Mouse (Mus musculus) cerebellum, adult 2 months (tissue): ENCODE results near the gene Aacs. TPM values are rescaled to one million over a fixed set of nuclear protein-coding genes. Genes with fewer than 3 reads are reported as not detected.
A peak's percentile ranks its signal among the peaks of the same experiment; 100 is the strongest.
"Not testable (repeated sequence)": the region's sequence is repeated elsewhere in the genome, so short reads cannot be mapped to it uniquely, and the experiment has no call there.

ENCODE experiments used
- DNase-seq, 2 experiments: peaks; one replicate each; pipeline ENCODE4 v3.0.0; 2021
- H3K27ac ChIP-seq: fragments of 200-500 bp; 2 replicates; pipeline ENCODE4 v1.5.1; 2012; ENCODE audit warnings: low read length, control low read depth, inconsistent platforms; ENCODE audit not compliant: insufficient read depth
- H3K27me3 ChIP-seq: fragments of 200-500 bp; 2 replicates; pipeline ENCODE4 v1.6.1; 2012; ENCODE audit warnings: inconsistent platforms, mild to moderate bottlenecking, low read length, moderate library complexity; ENCODE audit not compliant: control insufficient read depth, insufficient read depth
- H3K4me1 ChIP-seq: fragments of 200-500 bp; 2 replicates; pipeline ENCODE4 v1.6.1; 2011; ENCODE audit warnings: low read length; ENCODE audit not compliant: control insufficient read depth, insufficient read depth
- H3K4me3 ChIP-seq: fragments of 200-500 bp; replicated peaks from 2 replicates; pipeline ENCODE3; 2011; ENCODE audit warnings: mild to moderate bottlenecking, low read depth, low read length, control low read depth; ENCODE audit not compliant: insufficient read depth
- CTCF ChIP-seq: fragments of 200-500 bp; IDR thresholded peaks from 2 replicates; pipeline ENCODE4 v1.5.1; 2011; ENCODE audit warnings: low read depth, mild to moderate bottlenecking, control low read depth, low read length, moderate library complexity, borderline replicate concordance; ENCODE audit not compliant: insufficient read depth
- POLR2A ChIP-seq: fragments of 200-500 bp; IDR thresholded peaks from 2 replicates; pipeline ENCODE4 v1.6.1; 2011; ENCODE audit warnings: low read length, control low read depth, borderline replicate concordance; ENCODE audit not compliant: insufficient read depth
- WGBS: fragments of 180-500 bp; shearing (Covaris S2); methylation state at CpG from one replicate; pipeline ENCODE4 v1.1.7; 2018; 5-methylcytosine and 5-hydroxymethylcytosine counted together
- polyA plus RNA-seq: library from polyadenylated mRNA; depleted of rRNA; stranded (reverse); fragments of >200 nt; gene quantifications from 2 replicates; pipeline ENCODE4 v1.2.3, GENCODE M21; 2012

The Aacs gene
- polyA plus RNA-seq, 1 experiment = 47.4 TPM

DNA sequence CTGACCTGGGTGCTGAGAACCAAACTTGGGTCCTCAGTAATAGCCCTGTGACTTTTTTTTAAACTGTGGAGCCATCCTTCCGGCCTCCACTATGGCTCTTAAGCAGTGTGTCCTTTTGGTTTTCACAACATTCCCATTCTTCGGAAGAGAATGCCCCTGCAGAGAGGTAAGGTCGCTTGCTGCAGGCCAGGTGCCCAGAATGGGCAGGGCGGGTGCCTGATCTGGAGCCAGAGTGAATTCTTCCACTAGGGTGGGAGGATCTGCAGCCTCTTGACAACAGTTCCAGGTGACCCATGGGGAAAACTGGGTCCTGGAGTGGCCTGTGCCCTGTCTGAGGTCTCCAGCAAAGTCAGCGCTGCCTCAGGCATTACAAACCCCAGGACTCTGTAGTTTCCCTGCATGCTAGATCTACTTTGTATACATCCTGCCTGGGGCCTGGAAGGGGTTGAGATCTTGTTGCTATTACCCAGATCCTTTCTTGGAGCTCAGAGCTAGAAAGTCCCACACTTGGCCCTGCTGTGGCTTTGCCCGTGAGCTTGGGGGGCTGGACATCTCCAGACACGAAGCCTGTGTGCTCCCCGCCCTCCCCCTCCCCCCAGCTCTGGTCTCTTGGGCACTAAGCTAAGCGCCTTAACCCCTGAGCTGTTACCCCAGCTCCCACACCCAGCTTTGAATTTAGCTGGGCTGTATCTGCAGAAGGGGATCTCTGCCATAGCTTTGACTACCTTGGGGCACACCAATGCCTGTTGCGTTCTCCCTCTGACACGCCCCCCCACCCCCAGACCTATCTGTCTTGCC is 5.0 kb downstream of the Aacs start:
- no peak overlapping the region for H3K27ac ChIP-seq
- TF ChIP-seq CTCF (no peak), POLR2A (no peak)
- no peak for DNase-seq
- H3K4me3 ChIP-seq = no peak overlapping the region
- peaks cover 21% of the 10 kb centered on the region for H3K4me1 ChIP-seq
- no peaks in the 10 kb centered on the region for H3K27me3 ChIP-seq
- WGBS = 66% methylated on average over 11 of the region's 11 CpGs

DNA sequence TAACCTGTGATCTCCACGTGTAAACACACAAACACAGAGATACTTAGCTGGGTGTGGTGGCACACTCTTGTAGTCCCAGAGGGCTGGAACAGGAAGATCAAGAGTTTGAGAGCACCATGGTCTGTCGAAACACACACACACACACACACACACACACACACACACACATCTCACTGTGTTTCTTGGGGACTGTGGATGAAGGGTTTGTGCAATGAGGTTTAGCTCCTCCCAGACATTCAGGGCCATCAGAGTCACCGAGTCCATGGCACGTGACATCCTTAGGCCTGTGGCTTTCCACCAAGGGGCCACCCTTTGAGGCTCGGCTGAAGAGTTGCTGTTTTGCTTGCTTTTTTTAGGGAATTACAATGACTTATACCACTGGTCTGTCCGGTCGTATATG is 6.9 kb downstream of the Aacs start:
- H3K4me3 ChIP-seq = no peak overlapping the region
- TF ChIP-seq CTCF (no peak), POLR2A (no peak)
- H3K27ac ChIP-seq = no peak overlapping the region
- DNase-seq = no peak
- H3K27me3 ChIP-seq = no peaks in the 10 kb centered on the region
- WGBS = 90% methylated on average over 7 of the region's 7 CpGs
- H3K4me1 ChIP-seq = peaks cover 31% of the 10 kb centered on the region

DNA sequence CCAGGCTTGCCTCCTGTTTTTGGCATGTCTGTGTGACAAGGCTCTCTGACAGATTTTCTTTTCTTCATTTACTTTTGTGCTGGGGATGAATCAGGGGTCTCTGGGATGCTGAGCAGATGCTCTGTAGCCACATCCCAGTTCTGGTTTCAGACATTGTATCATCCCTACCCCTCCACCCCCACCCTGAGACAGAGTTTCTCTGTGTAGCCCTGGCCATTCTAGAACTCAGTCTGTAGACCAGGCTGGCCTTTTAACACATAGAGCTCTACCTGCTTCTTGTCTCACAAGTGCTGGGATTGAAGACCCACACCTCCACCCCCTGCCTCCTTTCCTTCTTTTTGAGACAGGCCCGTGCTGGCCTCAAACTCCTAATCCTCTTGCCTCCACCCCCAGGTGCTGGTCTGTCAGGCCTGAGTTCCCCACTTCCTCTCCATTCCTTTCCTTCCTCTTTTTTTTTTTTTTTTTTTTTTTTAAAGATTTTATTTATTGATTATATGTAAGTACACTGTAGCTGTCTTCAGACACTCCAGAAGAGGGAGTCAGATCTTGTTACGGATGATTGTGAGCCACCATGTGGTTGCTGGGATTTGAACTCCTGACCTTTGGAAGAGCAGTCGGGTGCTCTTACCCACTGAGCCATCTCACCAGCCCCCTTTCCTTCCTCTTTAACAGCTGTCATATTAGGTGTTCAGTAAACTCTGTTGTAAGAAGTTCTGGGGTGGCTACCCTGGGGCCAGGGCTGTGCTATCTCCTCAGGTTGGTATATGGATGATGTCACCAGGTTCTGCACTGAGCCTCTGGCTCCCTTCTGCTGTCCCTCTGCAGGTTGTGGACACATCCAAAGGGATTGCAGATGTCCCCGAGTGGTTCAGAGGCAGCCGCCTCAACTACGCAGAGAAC is 8.3 kb downstream of the Aacs start:
- Histone ChIP-seq H3K27me3 (no peaks in the 10 kb centered on the region), H3K4me1 (peaks cover 31% of the 10 kb centered on the region), H3K4me3 (no peak overlapping the region), H3K27ac (no peak overlapping the region)
- WGBS = 83% methylated on average over 6 of the region's 6 CpGs
- DNase-seq = no peak
- no peak for TF ChIP-seq POLR2A
- no peak for TF ChIP-seq CTCF

DNA sequence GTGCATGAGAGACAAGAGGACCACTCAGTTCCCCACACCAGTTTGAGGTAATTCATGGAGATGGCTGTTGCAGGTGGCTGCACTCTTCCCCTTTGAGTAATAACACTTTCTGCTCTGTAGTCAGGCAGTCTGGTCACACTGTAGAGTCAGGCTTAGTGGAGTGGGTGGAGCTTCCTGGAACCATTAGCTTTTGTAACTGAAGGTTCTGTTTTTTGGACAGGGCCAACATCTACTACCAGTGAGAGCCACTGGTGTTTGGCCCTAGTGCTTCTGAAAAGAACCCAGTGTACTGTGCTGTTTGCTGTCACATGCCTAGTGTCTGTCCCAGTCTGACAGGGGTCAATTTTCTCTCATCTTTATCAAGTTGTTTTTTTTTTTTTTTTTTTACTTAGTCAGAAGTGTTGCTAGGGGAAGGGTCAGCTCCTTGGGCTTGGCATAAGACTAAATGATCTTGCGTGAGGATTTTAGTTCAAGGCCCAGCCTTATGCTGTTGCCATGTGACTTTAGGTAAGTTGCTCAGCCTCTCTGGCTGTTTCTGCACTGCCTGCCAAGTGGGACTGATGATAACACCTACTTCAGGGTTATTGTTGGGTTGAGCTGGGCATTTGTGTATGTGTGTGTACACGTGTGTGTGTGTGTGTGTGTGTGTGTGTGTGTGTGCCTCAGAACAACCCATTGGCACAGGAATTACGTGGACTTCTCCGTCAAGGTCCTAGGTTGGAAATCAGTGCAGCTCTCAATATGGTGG is 9.6 kb downstream of the Aacs start:
- H3K4me3 ChIP-seq = no peak overlapping the region
- H3K27me3 ChIP-seq = no peaks in the 10 kb centered on the region
- WGBS = 74% methylated on average over 4 of the region's 4 CpGs
- DNase-seq = no peak
- peaks cover 27% of the 10 kb centered on the region for H3K4me1 ChIP-seq
- no peak for TF ChIP-seq CTCF
- TF ChIP-seq POLR2A = no peak
- H3K27ac ChIP-seq = no peak overlapping the region

DNA sequence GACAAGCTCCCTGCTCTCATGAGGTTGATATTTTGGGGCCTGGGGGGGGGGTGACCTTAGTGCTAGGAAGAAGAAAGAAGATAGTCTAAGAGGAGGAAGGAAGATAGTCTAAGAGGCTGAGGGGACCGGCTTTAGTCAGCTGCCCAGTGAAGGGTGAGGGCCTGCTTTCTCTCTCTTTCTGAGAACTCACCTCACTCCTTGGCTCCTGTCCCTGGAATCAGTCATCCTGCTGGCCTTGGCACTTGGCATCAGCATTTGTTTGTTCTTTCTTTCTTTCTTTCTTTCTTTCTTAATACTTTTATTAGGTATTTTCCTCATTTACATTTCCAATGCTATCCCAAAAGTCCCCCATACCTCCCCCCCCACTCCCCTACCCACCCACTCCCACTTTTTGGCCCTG is 10.5 kb downstream of the Aacs start:
- no peaks in the 10 kb centered on the region for H3K27me3 ChIP-seq
- DNase-seq = peak in 1 of 2 experiments; percentile 58
- 13% methylated on average over 1 of the region's 1 CpGs for WGBS
- H3K4me1 ChIP-seq = peaks cover 35% of the 10 kb centered on the region
- H3K4me3 ChIP-seq = no peak overlapping the region
- TF ChIP-seq POLR2A (no peak), CTCF (no peak)
- H3K27ac ChIP-seq = no peak overlapping the region

DNA sequence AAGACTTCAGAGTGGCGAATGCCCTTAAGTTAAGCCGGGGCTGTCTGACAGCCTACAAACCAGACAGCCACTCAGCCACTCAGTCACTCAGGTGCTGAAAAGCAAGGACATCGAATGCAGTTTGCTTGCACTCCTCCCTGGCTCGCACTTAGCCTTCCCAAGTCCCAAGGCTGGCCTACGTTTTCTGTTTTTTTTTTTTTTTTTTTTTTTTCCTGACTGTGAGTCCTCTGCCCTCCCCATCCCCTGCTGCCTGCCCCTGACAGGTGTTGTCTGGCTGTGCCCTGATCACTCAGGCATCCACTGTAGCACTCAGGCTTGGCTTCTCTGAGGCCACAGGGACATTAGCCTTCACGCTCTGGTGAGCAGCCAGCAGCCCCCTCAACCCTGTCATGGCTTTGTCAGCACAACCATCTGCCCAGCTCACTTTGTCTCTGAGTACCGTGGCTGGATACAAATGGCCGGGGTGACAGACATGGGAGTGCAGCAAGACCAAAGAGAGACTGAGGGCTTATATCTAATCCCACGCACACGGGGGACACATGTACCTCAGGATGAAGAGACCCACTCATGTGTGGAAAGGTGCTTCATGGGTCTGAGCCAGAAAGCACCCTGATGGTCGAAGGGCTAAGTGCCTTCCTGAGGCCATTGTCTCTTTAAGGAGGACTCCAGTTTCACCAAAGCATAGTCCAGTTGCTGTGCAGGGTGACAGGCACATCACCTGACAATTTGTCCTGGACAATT is 11.9 kb downstream of the Aacs start:
- H3K4me1 ChIP-seq = peaks cover 40% of the 10 kb centered on the region
- TF ChIP-seq POLR2A (no peak), CTCF (no peak)
- no peaks in the 10 kb centered on the region for H3K27me3 ChIP-seq
- 18% methylated on average over 11 of the region's 11 CpGs for WGBS
- DNase-seq = peak; percentile 66 to 81
- H3K27ac ChIP-seq = peak overlapping the region; percentile 45
- no peak overlapping the region for H3K4me3 ChIP-seq

DNA sequence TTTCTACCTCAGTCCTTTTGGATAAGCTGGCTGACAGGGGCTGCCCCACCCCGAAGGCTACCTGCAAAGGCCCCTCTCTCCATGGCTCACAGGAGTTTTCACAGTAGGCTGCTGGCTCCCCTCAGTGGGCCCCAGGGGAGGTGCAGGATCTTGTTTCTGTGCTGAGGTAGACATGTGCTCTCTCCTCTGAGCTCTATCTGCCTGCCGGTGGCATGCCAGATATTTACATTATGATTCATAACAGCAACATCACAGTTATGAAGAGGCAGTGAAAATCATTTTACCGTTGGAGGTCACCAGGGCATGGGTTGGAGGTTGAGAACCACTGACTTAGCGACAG is 12.5 kb downstream of the Aacs start:
- 41% methylated on average over 4 of the region's 4 CpGs for whole genome bisulfite sequencing
- H3K4me3 ChIP-seq = no peak overlapping the region
- H3K4me1 ChIP-seq = peaks cover 42% of the 10 kb centered on the region
- no peak overlapping the region for H3K27ac ChIP-seq
- DNase-seq = no peak
- no peaks in the 10 kb centered on the region for H3K27me3 ChIP-seq
- TF ChIP-seq POLR2A (no peak), CTCF (peak; percentile 26; the same call in 1 of the 2 replicates)

DNA sequence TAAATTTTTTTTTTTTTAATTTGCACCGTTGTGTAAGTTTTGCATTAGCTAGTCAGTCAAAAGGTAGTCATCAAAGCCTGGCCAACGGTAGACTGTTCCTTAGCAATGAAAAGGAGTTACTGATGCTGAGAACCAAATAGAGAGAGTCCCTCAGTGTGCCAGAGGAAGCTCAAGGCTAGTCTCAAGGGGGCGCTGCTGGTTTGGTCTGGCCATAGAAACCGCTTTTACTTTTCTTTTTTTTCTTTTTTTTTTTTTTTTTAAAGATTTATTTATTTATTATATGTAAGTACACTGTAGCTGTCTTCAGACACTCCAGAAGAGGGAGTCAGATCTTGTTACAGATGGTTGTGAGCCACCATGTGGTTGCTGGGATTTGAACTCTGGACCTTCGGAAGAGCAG is 13.3 kb downstream of the Aacs start:
- 90% methylated on average over 5 of the region's 5 CpGs for WGBS

More for the DNA sequence above, 13.3 kb downstream of the Aacs start:
- DNase-seq, H3K27me3 ChIP-seq, H3K27ac ChIP-seq, H3K4me3 ChIP-seq: not testable (repeated sequence)
- H3K4me1 ChIP-seq = peaks cover 43% of the 10 kb centered on the region
